In genomic region chr13:37560387-37560786, GRCm38 (mm10) we compare ENCODE assay signal across 9 mouse cellular contexts.
DNase-seq lines count a peak whose midpoint lies in the region; ATAC-seq lines count a peak whose summit lies in the region.
"Had no signal": no experiment of that assay in that cellular context is flagged by ENCODE, and none has a peak within 500 bp of the region (broad histone marks: within the 10 kb centered on the region; RNA-seq: fewer than 3 reads in every experiment).

No protein-coding gene starts in this region.

- H3K36me3 ChIP-seq in kidney, embryonic 14.5 days (ENCODE audit: control insufficient read depth, insufficient read depth, low read length): no peaks in the 10 kb centered on the region
- no peaks in the 10 kb centered on the region for H3K36me3 ChIP-seq in hindbrain, embryonic 16.5 days (ENCODE audit: control insufficient read depth, insufficient read depth, low read length)
- H3K36me3 ChIP-seq: G1E had no signal

- 21% methylated on average over 9 of the region's 9 CpGs for WGBS in kidney, embryonic 14.5 days
- WGBS in hindbrain, embryonic 16.5 days: 27% methylated on average over 9 of the region's 9 CpGs

- DNase-seq in kidney, postnatal 14 days: no peak
- DNase-seq in NIH3T3 (ENCODE audit: low read depth): peak; percentile 3
- peak; percentile 57 for DNase-seq in adrenal gland, postnatal 25 days
- DNase-seq in urinary bladder, postnatal 4 days (ENCODE audit: low spot score in 2 of 2): no peak
- DNase-seq in MN1 (ENCODE audit: low spot score): no peak
- DNase-seq: right cerebral cortex, postnatal 4 days had no signal

- ATAC-seq in kidney, embryonic 14.5 days (ENCODE audit: low FRiP score, low TSS enrichment): 0 out of 2 replicates have a peak, but pooled peaks have one; percentile 17
- ATAC-seq in hindbrain, embryonic 16.5 days: peak; percentile 51; the same call in 1 of the 2 replicates

- H3K27me3 ChIP-seq in kidney, embryonic 14.5 days (ENCODE audit: control insufficient read depth, insufficient read depth, low read length): no peaks in the 10 kb centered on the region
- no peaks in the 10 kb centered on the region for H3K27me3 ChIP-seq in hindbrain, embryonic 16.5 days (replicated peaks; ENCODE audit: control insufficient read depth, insufficient read depth, low read length)

- H3K4me1 ChIP-seq in kidney, embryonic 14.5 days (ENCODE audit: control insufficient read depth, insufficient read depth, low read length): peaks cover 25% of the 10 kb centered on the region
- H3K4me1 ChIP-seq in hindbrain, embryonic 16.5 days (ENCODE audit: control insufficient read depth, insufficient read depth, low read depth, low read length): peaks cover 6% of the 10 kb centered on the region; the same call in 1 of the 2 replicates

- no peak overlapping the region for H3K9ac ChIP-seq in kidney, embryonic 14.5 days (ENCODE audit: low read depth, low read length)
- no peak overlapping the region for H3K9ac ChIP-seq in hindbrain, embryonic 16.5 days (ENCODE audit: low read depth, low read length)

- no peak overlapping the region for H3K27ac ChIP-seq in kidney, embryonic 14.5 days (ENCODE audit: low read depth, low read length)
- H3K27ac ChIP-seq in hindbrain, embryonic 16.5 days (ENCODE audit: low read depth, low read length): no peak overlapping the region

- H3K9me3 ChIP-seq in kidney, embryonic 14.5 days (ENCODE audit: control insufficient read depth, low read length): no peaks in the 10 kb centered on the region
- H3K9me3 ChIP-seq in hindbrain, embryonic 16.5 days (ENCODE audit: control insufficient read depth, low read length): no peaks in the 10 kb centered on the region
- H3K9me3 ChIP-seq: G1E had no signal

- H3K4me2 ChIP-seq in kidney, embryonic 14.5 days (replicated peaks; ENCODE audit: low read depth, low read length): no peak overlapping the region
- no peak overlapping the region for H3K4me2 ChIP-seq in hindbrain, embryonic 16.5 days (ENCODE audit: low read length)

- no peak overlapping the region for H3K4me3 ChIP-seq in kidney, embryonic 14.5 days (ENCODE audit: low read length)
- no peak overlapping the region for H3K4me3 ChIP-seq in hindbrain, embryonic 16.5 days (ENCODE audit: low read length)

Comparison
In these comparisons a context has a peak if more than half of its experiments do, and no peak if none do; other contexts are left out.
1. DNase-seq: peak in NIH3T3 (single experiment) and adrenal gland, postnatal 25 days (single experiment); none in kidney, postnatal 14 days (single experiment), urinary bladder, postnatal 4 days (0 of 2) and MN1 (single experiment).